Mouse (Mus musculus): ENCODE results near the gene Phf24.

Phf24 gene

GRCm38 (mm10) chr4:42915311-42915710 is 1.1 kb upstream of the Phf24 start:
- no peak for DNase-seq

- no peak for DNase-seq
These were observed 494 bp upstream of the Phf24 start for GRCm38 (mm10) chr4:42915966-42916365.

GRCm38 (mm10) chr4:42917402-42917774 is 928 bp downstream of the Phf24 start:
- DNase-seq: no peak

GRCm38 (mm10) chr4:42920726-42921125 is 4.3 kb downstream of the Phf24 start:
- no peak for DNase-seq

DNA sequence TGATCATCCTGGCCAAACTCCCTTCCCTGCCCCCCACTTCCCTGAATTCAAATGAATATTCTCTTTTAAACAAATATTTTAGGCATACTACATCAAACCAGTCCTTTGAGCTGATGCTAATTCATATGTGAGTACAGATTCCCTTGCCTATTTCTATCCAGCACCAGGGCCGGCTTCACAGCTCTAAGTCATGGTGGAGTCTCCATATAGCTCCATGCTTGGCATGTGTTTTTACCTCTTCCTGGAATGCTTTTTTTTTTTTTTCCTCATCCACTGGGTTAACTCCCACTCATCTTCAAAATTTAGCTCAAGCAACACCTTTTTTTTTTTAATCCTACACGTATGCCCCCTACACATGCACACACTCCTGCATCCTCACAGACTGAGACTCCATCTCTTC is 5.1 kb downstream of the Phf24 start:
- DNase-seq: no peak

GRCm38 (mm10) chr4:42922056-42922455 is 5.6 kb downstream of the Phf24 start:
- DNase-seq: no peak

DNA sequence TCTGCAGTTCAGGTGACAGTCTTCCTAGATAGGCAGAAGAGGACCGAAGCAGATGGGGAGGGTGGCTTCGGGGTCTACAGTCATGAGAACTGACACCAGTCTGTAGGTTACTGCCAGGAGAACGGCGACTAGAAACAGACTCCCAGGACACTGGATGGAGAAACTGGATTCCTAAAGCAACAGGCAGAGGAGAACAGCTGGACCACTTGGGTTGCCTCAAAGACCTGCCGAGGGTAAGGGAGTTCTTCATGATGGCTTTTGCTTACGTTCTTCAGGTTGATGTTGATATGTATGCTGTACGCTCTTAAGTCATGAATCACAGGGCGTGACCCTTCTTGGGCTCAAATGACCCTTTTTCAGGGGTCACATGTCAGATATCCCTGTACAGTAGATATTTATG is 6.0 kb downstream of the Phf24 start:
- no peak for DNase-seq

DNA sequence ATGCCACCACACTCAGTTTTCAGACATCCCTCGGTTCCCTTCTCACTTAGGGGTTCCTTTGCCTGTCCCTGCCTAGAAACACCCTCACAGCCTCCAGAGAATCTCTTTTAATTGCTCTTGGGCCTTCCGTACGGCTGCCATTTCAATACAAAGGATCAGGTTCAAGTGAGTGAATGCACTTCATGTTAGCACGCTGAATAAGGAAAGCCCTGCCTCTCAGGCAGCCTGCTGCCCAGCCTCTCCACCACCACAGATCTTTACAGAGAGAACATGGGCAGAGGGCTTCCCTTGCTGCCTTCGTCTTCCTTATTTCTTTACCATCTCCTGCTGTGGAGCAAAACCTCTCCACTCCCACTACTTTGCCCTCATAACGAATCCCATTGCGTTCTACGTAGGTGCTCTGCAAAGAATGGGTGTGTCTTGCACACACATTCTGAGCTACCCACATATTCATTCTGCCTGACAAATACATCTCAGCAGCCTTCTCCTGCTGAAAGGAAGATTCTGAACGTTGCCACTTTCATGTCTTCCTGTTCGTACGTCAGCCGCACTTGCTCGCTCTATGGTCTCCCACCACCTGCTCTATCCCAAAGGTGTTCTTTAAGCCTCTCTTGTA is 7.7 kb downstream of the Phf24 start:
- no peak for DNase-seq

- DNase-seq: no peak
These were observed 11.7 kb downstream of the Phf24 start for GRCm38 (mm10) chr4:42928209-42928608.

- no peak for DNase-seq
These were observed 12.5 kb downstream of the Phf24 start for GRCm38 (mm10) chr4:42928952-42929351.

- no peak for DNase-seq
These were observed 15.9 kb downstream of the Phf24 start for GRCm38 (mm10) chr4:42932229-42932969.

DNA sequence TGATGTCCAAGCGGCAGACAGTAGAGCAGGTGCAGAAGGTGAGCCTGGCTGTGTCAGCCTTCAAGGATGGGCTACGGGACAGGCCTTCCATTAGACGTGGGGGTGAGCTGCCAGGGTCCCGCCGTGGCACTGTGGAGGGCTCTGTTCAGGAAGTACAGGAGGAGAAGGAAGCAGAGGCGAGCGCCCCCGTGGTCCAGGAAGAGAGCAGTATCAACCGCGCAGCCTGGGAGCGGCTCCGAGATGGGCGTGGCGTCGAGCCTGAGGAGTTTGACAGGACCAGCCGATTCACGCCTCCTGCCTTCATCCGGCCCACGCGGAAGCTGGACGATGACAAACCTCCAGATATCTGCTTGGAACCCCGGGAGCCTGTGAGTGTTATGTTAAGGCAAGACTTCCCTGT is 17.2 kb downstream of the Phf24 start:
- DNase-seq: no peak

- no peak for DNase-seq
These were observed 24.9 kb downstream of the Phf24 start for GRCm38 (mm10) chr4:42941396-42941795.

- no peak for DNase-seq
These were observed 26.9 kb downstream of the Phf24 start for GRCm38 (mm10) chr4:42943341-42943740.

DNA sequence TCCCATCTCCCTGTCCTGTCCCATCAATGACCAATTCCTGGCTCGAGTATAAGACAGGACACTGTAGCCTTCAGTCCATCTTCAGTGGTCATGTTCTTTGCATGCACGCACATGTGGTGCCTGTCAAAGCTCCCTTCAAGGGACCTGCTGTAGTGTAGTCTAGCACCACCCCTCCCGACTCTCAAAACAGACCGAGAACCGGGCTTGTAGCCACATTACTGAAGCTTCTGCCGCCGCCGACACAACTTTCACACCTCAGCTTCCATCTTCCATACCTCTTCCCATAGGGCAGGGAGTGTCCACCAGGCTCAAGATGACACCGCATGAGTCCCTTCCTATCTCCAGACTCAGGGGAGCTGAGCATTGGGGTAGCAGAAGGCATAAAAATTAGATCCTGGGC is 27.7 kb downstream of the Phf24 start:
- no peak for DNase-seq

DNA sequence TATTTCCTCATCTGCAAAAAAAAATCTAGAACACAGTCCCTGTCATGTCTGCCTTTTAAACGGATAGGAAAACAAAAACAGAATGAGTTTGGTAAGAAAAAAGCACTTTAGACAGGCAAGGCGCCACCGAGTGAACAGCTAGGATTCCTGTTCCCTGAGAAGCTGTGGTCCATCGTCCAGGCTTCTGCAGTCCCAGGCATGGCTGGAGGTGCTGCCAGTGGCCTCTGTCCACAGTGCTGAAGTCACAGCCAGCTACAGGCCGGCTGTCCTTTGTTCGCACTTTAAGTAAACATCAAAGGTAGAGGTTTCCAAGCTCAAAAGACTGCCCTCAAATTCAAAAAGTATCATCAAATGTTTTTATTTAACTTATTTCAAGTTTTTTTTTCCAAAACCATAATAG is 28.6 kb downstream of the Phf24 start:
- DNase-seq: no peak

DNA sequence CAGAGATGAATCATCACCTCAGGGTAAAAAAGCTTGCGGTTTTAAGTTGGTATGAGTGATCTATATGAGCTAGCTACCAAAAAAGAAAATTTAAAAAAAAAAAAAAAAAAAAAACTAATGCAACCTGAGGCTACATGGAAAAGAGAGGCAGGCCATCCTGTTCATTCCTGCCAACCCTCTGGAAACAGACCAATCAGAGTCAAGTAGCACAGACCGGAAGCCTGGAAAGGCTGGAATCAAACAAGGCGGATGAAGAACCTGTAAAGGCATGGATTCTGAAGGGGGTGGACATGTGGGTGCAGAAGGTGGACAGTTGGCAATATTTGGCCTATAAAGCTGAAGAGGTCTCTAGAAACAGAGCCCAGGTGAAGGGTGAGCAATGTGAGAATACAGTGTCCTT is 29.0 kb downstream of the Phf24 start:
- DNase-seq: no peak

GRCm38 (mm10) chr4:42945952-42946351 is 29.5 kb downstream of the Phf24 start:
- DNase-seq: peak; percentile 42 to 44

DNA sequence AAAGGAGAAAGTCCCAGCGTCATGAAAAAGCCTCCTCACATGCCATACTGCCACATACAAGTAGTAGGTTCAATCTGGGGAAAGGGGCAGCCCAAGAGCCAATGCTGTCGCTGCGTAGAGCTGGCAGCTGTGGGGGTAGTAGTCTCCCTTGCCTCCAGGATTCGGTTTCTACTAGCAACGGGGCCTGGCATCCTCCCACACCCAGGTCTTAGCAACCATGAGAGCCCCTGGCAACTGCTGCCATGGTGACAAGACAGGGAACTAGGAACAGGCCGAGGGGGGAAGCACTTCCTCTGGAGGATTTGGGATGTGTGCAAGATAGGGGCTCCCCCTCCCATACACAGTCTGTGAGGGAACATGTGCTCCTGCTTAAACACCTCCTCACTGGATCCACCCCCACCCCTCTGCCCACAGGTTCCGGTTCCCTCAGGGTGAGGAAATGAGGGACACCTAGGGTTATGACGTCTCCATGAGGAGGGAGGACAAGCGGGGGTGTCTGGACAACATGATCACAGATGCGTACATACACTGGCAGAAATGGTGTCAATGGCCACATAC is 30.4 kb downstream of the Phf24 start:
- DNase-seq: no peak

DNA sequence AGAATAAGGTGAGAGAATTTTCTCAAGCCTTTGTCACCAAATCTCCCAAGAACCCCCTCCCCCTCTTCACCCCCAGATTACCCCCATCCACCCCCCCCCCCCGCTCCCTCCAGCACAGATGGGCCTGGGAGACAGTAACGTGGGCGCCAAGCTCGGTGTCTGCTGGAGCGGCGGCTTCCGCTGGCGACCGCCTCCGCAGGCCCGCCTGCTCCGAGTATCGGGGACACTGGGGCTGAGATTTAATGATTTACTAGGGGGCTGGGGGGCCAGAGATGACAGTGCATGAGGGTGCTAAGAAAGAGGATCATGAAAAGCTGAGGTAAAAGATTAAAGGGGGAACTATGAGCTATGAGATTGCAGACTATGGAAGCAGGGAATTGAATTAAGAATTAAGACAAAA is 32.1 kb downstream of the Phf24 start:
- DNase-seq: no peak

DNA sequence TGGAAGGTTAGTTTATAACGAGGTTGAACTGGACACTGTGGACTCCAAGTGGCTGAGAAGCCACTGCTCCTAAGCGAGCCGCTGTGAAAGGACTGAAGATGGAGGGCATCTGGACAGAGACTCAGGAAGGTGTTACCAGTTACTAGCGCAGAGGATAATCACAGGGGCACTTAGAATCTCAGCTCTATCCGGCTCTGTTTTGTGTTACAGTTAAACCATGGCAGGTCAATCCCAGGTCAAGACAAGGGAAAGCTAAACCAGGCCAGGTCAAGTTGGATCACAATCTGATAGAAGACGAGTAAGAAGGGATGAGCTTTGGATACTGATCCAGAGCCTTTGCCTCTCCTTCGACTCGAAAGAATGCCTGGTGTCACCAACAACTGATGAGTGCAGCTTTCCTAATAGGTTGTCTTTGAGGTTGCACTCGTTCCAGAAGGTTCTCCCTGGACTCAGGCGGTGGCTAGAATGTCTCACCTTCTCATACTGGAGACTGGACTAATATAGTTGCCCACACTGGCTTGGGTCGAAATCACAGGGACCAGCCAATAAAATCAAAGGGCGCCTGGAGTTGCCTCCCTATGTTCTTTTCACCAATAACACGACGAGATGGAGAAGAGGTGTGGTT is 32.7 kb downstream of the Phf24 start:
- no peak for DNase-seq

GRCm38 (mm10) chr4:42949676-42950051 is 33.2 kb downstream of the Phf24 start, which contains the start of gene Dnajb5:
Dnajb5 (plus strand) TSS chr4:42949814.
- DNase-seq: peak; percentile 96

GRCm38 (mm10) chr4:42950065-42950558 is 33.7 kb downstream of the Phf24 start:
- DNase-seq: peak; percentile 93 to 94
